Mouse (Mus musculus) stomach, embryonic 14.5 days (tissue): ENCODE results near the gene Copz2. TPM values are rescaled to one million over a fixed set of nuclear protein-coding genes. Genes with fewer than 3 reads are reported as not detected.

Experiments used
- ATAC-seq: fragments of 200-750 bp; cut with Nextera tagmentation; 2 replicates; pipeline ENCODE4 v1.8.0; 2017; ENCODE audit warnings: low read depth, moderate TSS enrichment; ENCODE audit not compliant: insufficient number of reproducible peaks, insufficient read depth, low FRiP score
- H3K27ac ChIP-seq: fragments of 300-500 bp; sonication (generic); 2 replicates; pipeline ENCODE4 v1.5.1; 2014; ENCODE audit warnings: mild to moderate bottlenecking, low read length, moderate library complexity, mixed read lengths
- H3K27me3 ChIP-seq: fragments of 300-500 bp; sonication (generic); 2 replicates; pipeline ENCODE4 v1.6.1; 2014; ENCODE audit warnings: low read length, control low read depth, mixed read lengths; ENCODE audit not compliant: control insufficient read depth, insufficient read depth
- H3K36me3 ChIP-seq: fragments of 300-500 bp; sonication (generic); 2 replicates; pipeline ENCODE4 v1.6.1; 2014; ENCODE audit warnings: mild to moderate bottlenecking, control low read depth, low read length, moderate library complexity, mixed read lengths; ENCODE audit not compliant: control insufficient read depth, insufficient read depth
- H3K4me1 ChIP-seq: fragments of 300-500 bp; sonication (generic); 2 replicates; pipeline ENCODE4 v1.6.1; 2014; ENCODE audit warnings: low read length, control low read depth, mixed read lengths; ENCODE audit not compliant: control insufficient read depth, insufficient read depth
- H3K4me2 ChIP-seq: fragments of 300-500 bp; sonication (generic); replicated peaks from 2 replicates; pipeline ENCODE4 v1.6.1; 2014; ENCODE audit warnings: low read depth, low read length, control low read depth
- H3K4me3 ChIP-seq: fragments of 300-500 bp; sonication (generic); 2 replicates; pipeline ENCODE4 v1.5.1; 2014; ENCODE audit warnings: low read depth, low read length, control low read depth
- H3K9ac ChIP-seq: fragments of 300-500 bp; sonication (generic); replicated peaks from 2 replicates; pipeline ENCODE4 v1.6.1; 2014; ENCODE audit warnings: low read depth, mild to moderate bottlenecking, control low read depth, low read length, moderate library complexity, mixed read lengths
- H3K9me3 ChIP-seq: fragments of 300-500 bp; sonication (generic); 2 replicates; pipeline ENCODE4 v1.6.1; 2016; ENCODE audit warnings: low read depth, low read length, control low read depth; ENCODE audit not compliant: control insufficient read depth
- WGBS: fragments of 180-500 bp; shearing (Covaris S2); extraction: QIAGEN DNeasy Blood & Tissue Kit; methylation state at CpG from one replicate; pipeline ENCODE4 v1.1.7; 2014; 5-methylcytosine and 5-hydroxymethylcytosine counted together
- polyA plus RNA-seq: library from polyadenylated mRNA; unstranded; fragments of >200 nt; fragmentation: Nextera tagmentation; extraction: Ambion mirVana; gene quantifications from 2 replicates; pipeline ENCODE4 v1.2.1, GENCODE M21; 2014

Copz2 gene
- polyA plus RNA-seq, 1 experiment from 2014 or later = 141 TPM

GRCm38 (mm10) chr11:96893203-96893842, 43.7 kb downstream of the Copz2 start:
- no peak for ATAC-seq
- Histone ChIP-seq H3K27me3 (no peaks in the 10 kb centered on the region), H3K27ac (no peak overlapping the region), H3K4me3 (no peak overlapping the region), H3K4me1 (no peaks in the 10 kb centered on the region), H3K4me2 (no peak overlapping the region), H3K9me3 (no peaks in the 10 kb centered on the region), H3K9ac (no peak overlapping the region), H3K36me3 (no peaks in the 10 kb centered on the region)
- 64% methylated on average over 11 of the region's 11 CpGs for WGBS

- no peak overlapping the region for H3K9ac ChIP-seq
- WGBS = 79% methylated on average over 4 of the region's 4 CpGs
- H3K27me3 ChIP-seq = no peaks in the 10 kb centered on the region
- H3K4me3 ChIP-seq = no peak overlapping the region
- no peak for ATAC-seq
- H3K4me1 ChIP-seq = peaks cover 9% of the 10 kb centered on the region; the same call in 1 of the 2 replicates
- no peak overlapping the region for H3K4me2 ChIP-seq
- H3K9me3 ChIP-seq = no peaks in the 10 kb centered on the region
- H3K36me3 ChIP-seq = no peaks in the 10 kb centered on the region
- H3K27ac ChIP-seq = no peak overlapping the region
Observed at GRCm38 (mm10) chr11:96895886-96896285, 46.2 kb downstream of the Copz2 start.

- no peaks in the 10 kb centered on the region for H3K9me3 ChIP-seq
- ATAC-seq = peak; percentile 23; the same call in 1 of the 2 replicates
- no peak overlapping the region for H3K4me2 ChIP-seq
Observed at GRCm38 (mm10) chr11:96899449-96900306, 50.0 kb downstream of the Copz2 start.

DNA sequence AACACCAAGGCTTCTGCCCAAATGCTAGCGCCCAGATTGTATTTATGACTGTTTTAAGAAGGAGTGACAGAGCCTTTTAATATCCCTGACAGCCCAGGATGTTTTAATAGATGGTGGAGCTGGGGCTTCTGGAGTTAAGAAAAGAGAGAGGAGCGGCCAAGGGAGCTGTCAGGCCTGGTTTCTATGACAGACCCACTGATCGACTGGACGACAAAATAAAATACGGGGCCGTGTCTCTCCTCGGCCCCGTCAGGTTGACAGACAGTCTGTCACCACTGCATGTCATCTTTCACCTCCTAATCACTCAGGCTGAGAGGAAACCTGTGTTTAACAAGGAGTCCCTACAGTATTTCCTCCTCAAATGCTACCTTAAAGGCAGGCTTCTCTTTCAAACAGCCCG, 51.7 kb downstream of the Copz2 start:
- 73% methylated on average over 9 of the region's 9 CpGs for WGBS
- no peak for ATAC-seq
- Histone ChIP-seq H3K4me2 (no peak overlapping the region), H3K27me3 (no peaks in the 10 kb centered on the region), H3K27ac (no peak overlapping the region), H3K36me3 (no peaks in the 10 kb centered on the region), H3K4me1 (peaks cover 20% of the 10 kb centered on the region), H3K9ac (no peak overlapping the region), H3K9me3 (no peaks in the 10 kb centered on the region), H3K4me3 (no peak overlapping the region)

More at GRCm38 (mm10) chr11:96899449-96900306, 50.0 kb downstream of the Copz2 start:
- Histone ChIP-seq H3K27ac (no peak overlapping the region), H3K4me1 (peaks cover 20% of the 10 kb centered on the region), H3K36me3 (no peaks in the 10 kb centered on the region), H3K4me3 (no peak overlapping the region), H3K9ac (no peak overlapping the region), H3K27me3 (no peaks in the 10 kb centered on the region)
- 39% methylated on average over 13 of the region's 13 CpGs for WGBS

DNA sequence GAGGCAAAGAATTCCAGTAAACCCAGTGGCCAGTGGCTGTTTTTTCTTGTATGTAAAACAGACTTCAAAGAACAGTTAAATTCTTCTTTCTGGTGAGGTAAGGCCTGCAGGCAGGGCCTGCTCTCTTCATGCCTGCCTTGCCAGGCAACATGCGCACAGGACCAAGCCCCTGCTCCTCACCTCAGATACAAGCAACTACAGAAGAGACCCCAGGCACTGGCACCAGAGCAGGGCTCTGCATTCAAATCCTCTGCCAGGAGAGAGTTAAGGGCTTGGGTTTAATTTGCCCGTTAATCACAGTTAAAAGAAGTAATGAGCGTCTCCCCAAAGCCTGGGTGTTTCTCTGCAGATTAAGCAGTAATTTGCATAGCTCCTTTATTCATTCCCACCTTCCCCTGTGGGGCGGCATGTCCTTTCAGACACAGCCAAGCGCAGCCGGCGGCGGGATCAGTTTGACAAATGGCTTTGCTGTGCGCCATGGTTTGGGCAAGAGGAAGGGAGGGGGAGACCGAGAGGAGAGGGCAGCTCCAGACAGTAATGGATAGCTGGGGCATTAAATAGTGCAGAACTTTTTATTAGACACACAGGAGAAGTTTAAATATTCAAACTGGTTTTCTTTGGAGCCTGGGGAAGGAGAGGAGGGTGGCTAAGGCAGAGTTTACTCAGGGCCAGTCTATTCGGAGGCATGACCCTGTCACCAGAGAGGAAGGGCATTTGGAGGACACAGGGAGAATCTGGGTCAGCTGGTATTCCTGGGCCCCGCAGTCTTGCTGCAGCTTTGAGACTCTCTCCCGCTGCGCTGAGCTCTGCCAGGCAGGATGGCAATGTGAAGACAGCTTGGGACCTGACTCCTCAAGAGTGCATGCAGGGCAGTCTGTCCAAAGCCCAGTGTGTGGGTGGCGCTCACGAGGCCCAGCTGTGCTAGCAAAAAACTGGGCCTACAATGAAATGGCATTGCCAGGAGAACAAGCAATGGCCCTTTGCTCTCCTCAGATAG, 53.3 kb downstream of the Copz2 start:
- Histone ChIP-seq H3K4me3 (no peak overlapping the region), H3K9me3 (no peaks in the 10 kb centered on the region), H3K27ac (0 out of 2 replicates have a peak overlapping the region, but pooled peaks have one; percentile 52), H3K4me1 (peaks cover 20% of the 10 kb centered on the region), H3K9ac (no peak overlapping the region), H3K36me3 (peaks cover under 1% of the 10 kb centered on the region; the same call in 1 of the 2 replicates), H3K4me2 (no peak overlapping the region), H3K27me3 (no peaks in the 10 kb centered on the region)
- ATAC-seq = 0 out of 2 replicates have a peak, but pooled peaks have one; percentile 29
- WGBS = 12% methylated on average over 16 of the region's 16 CpGs

DNA sequence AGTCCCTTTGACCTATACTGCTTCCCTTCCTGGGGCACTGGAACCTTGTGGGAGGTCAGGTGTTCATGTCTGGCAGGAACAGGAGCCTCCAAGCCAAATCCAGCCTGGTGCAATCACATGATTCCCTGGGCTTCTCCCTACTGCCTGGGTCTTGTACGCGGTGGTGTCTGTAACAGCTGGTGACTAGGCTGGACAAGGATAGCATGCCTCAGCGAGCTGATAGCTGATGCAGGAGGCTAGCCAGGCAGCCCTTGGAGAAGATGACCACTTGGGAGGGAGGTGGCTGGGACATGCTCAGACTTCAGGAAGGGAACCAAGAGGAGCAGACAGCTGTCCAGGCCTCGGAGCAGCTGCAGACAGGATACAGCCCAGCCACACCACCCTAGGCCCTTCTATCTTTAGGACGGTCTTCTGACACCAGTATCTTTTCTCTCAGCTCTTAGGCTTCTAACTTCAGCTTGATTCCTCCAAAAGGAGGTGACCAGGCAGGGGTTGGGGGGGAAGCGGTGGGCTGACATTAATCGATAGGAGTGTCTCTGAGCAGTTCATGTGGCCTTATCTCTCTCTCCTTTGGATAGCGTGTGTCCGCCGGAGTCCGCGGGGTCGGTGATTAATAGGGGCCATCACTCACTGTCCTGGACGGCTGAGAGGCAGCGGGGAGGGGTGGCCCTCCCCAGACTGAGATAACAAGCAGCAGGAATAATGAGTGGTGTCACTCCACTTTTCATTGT, 56.9 kb downstream of the Copz2 start:
- Histone ChIP-seq H3K36me3 (peaks cover 10% of the 10 kb centered on the region), H3K4me2 (no peak overlapping the region), H3K27me3 (no peaks in the 10 kb centered on the region), H3K9ac (no peak overlapping the region), H3K4me3 (no peak overlapping the region), H3K9me3 (no peaks in the 10 kb centered on the region), H3K27ac (peak overlapping the region; percentile 7; the same call in 1 of the 2 replicates), H3K4me1 (peaks cover 11% of the 10 kb centered on the region)
- WGBS = 34% methylated on average over 15 of the region's 15 CpGs
- ATAC-seq = no peak

DNA sequence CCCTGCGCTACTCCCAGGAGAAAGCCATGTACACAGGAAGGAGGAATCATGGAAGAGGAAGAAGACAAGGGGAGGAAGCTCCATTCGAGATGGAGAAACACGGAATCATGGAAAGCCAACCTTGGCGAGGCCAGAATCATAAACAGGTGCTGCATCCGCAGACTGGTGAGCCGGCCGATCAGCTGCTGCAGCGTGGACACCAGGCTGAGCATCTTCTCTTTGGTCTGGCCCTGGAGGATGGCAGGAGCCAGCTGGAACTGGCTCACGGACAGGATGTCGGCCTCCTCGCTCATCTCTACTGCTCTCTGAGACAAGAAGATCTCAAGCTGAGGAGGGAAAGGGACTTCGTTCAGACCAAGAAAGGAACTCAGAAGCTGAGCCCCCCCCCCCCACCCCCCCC, 58.9 kb downstream of the Copz2 start:
- H3K4me1 ChIP-seq = peaks cover 2% of the 10 kb centered on the region; the same call in 1 of the 2 replicates
- no peak overlapping the region for H3K4me2 ChIP-seq
- no peak for ATAC-seq
- 83% methylated on average over 12 of the region's 12 CpGs for WGBS
- H3K36me3 ChIP-seq = peaks cover 13% of the 10 kb centered on the region
- H3K9me3 ChIP-seq = no peaks in the 10 kb centered on the region
- no peaks in the 10 kb centered on the region for H3K27me3 ChIP-seq
- H3K9ac ChIP-seq = no peak overlapping the region
- H3K27ac ChIP-seq = no peak overlapping the region
- no peak overlapping the region for H3K4me3 ChIP-seq
